ENCODE assay signal across 8 mouse cellular contexts in the genomic region with DNA sequence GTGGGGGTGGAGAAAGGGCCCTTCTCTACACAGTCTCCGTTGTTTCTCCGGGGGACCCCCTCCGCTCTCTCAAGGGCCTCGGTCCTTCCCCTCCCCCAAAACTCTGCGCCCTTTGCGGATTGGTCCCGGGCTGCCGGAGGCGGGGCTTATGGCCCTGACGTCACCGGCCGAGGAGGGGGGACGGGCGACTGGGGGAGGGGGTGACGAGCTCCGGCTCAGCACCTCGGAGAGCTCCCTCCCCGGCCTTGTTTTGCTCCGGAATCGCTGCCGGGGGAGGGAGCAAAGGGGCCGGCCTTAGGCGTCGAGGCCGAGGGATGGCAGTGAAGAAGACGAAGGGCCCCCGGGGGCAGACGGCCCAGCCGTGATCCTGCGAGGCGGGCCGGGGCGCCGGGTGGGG. TPM values are rescaled to one million over a fixed set of nuclear protein-coding genes. Genes with fewer than 3 reads are reported as not detected.
DNase-seq lines count a peak whose midpoint lies in the region; ATAC-seq and TF ChIP-seq lines count a peak whose summit lies in the region.

Gene Rundc3a (plus strand): TSS at position 166 of the 397 bp plus-strand sequence.

- peak within 1 kb of the TSS; percentile 65 to 90 for H3K4me3 ChIP-seq in ES-E14 (ENCODE audit: insufficient read depth in 1 of 2, low read depth in 1 of 2, low read length in 2 of 2, poor library complexity in 1 of 2, severe bottlenecking in 1 of 2)
- peak within 1 kb of the TSS; percentile 83 for H3K4me3 ChIP-seq in hindbrain, embryonic 13.5 days
- H3K4me3 ChIP-seq in lung, postnatal 0 days (ENCODE audit: low read depth, low read length), result peak within 1 kb of the TSS; percentile 24

- WGBS in hindbrain, embryonic 13.5 days, result under 1% methylated on average over 34 of the region's 34 CpGs
- whole genome bisulfite sequencing in lung, postnatal 0 days, result 1% methylated on average over 25 of the region's 34 CpGs

- H3K36me3 ChIP-seq in ES-E14 (ENCODE audit: control insufficient read depth, insufficient read depth, low read length, poor library complexity, severe bottlenecking), result no peaks in the 10 kb centered on the region
- peaks cover 4% of the 10 kb centered on the region for H3K36me3 ChIP-seq in hindbrain, embryonic 13.5 days
- no peaks in the 10 kb centered on the region for H3K36me3 ChIP-seq in lung, postnatal 0 days (ENCODE audit: insufficient read depth, low read length)

- peaks cover 7 to 29% of the 10 kb centered on the region in 2 experiments for H3K4me1 ChIP-seq in ES-E14 (ENCODE audit: control insufficient read depth in 2 of 2, insufficient read depth in 2 of 2, low read length in 2 of 2, poor library complexity in 1 of 2)
- peaks cover 52% of the 10 kb centered on the region for H3K4me1 ChIP-seq in hindbrain, embryonic 13.5 days (replicated peaks)
- peaks cover 6% of the 10 kb centered on the region; the same call in 1 of the 2 replicates for H3K4me1 ChIP-seq in lung, postnatal 0 days (ENCODE audit: insufficient read depth, low read depth, low read length)

- H3K9me3 ChIP-seq in ES-E14 (ENCODE audit: control insufficient read depth, insufficient read depth, low read depth, low read length), result no peaks in the 10 kb centered on the region
- no peaks in the 10 kb centered on the region for H3K9me3 ChIP-seq in hindbrain, embryonic 13.5 days
- no peaks in the 10 kb centered on the region for H3K9me3 ChIP-seq in lung, postnatal 0 days (ENCODE audit: low read length)

- in situ Hi-C loops in ES-E14 (cut with MboI; ENCODE audit: low sequenced_read_pairs in 2 of 2, unreplicated experiment in 2 of 2), result no loop called here

- H3K27me3 ChIP-seq in hindbrain, embryonic 13.5 days, result peaks cover 4% of the 10 kb centered on the region; the same call in 1 of the 2 replicates
- 0 out of 2 replicates have a peak, but pooled peaks cover 5% of the 10 kb centered on the region for H3K27me3 ChIP-seq in lung, postnatal 0 days (replicated peaks; ENCODE audit: insufficient read depth, low read length)

- peak within 1 kb of the TSS; percentile 46; the same call in 1 of the 2 replicates for H3K9ac ChIP-seq in ES-E14 (ENCODE audit: insufficient read depth, low read depth, low read length, poor library complexity, severe bottlenecking)
- peak within 1 kb of the TSS; percentile 94 for H3K9ac ChIP-seq in hindbrain, embryonic 13.5 days
- H3K9ac ChIP-seq in lung, postnatal 0 days (replicated peaks; ENCODE audit: low read depth), result no peak within 1 kb of the TSS

- TF ChIP-seq CTCF in lung, postnatal 0 days (IDR thresholded peaks at IDR 0.05), result no peak

- peak; percentile 87 for ATAC-seq in hindbrain, embryonic 13.5 days (ENCODE audit: low FRiP score)
- peak; percentile 88 for ATAC-seq in lung, postnatal 0 days

- H3K27ac ChIP-seq in ES-E14 (ENCODE audit: insufficient read depth, low read depth, low read length, poor library complexity, severe bottlenecking), result no peak within 1 kb of the TSS
- H3K27ac ChIP-seq in hindbrain, embryonic 13.5 days, result peak within 1 kb of the TSS; percentile 98
- no peak within 1 kb of the TSS for H3K27ac ChIP-seq in lung, postnatal 0 days (ENCODE audit: low read length)

- no peak for TF ChIP-seq EP300 in lung, postnatal 0 days (IDR thresholded peaks at IDR 0.05)

- peak; percentile 91 for DNase-seq in ES-E14 (ENCODE audit: low read depth, low spot score)
- DNase-seq in cerebellum, adult 11 months, result peak; percentile 98
- DNase-seq in forelimb bud, embryonic 11.5 days (ENCODE audit: low read depth, low spot score), result peak; percentile 90
- peak; percentile 94 to 97 for DNase-seq in layer of hippocampus, postnatal 14 days (ENCODE audit: low spot score in 2 of 2)
- DNase-seq in lung, postnatal 0 days (ENCODE audit: low spot score), result peak; percentile 84
- peak; percentile 85 for DNase-seq in ovary, postnatal 36 days (ENCODE audit: low spot score)
- peak; percentile 89 for DNase-seq in thymus, postnatal 25 days

- peak within 1 kb of the TSS; percentile 97 for H3K4me2 ChIP-seq in hindbrain, embryonic 13.5 days
- H3K4me2 ChIP-seq in lung, postnatal 0 days (replicated peaks; ENCODE audit: low read depth, low read length), result peak within 1 kb of the TSS; percentile 67

TF ChIP-seq in ES-E14, 5 proteins besides CTCF, POLR2A, EP300 and RAD21:
- TF ChIP-seq HCFC1 (IDR thresholded peaks at IDR 0.05; ENCODE audit: borderline replicate concordance, insufficient read depth, low read length), result no peak
- no peak for TF ChIP-seq ZC3H11A (IDR thresholded peaks at IDR 0.05; ENCODE audit: borderline replicate concordance, low read depth, low read length)
- peak; percentile 53; the same call in 1 of the 2 replicates for TF ChIP-seq CHD2 (IDR thresholded peaks at IDR 0.05; ENCODE audit: low read depth, low read length)
TF ChIP-seq in ES-E14: peak in this region for 1.

RNA-seq across cellular contexts. Expression of gene Rundc3a, which starts in this region (rescaled TPM):
- 6.7 and 15.9 TPM in 2 replicates for total RNA-seq in ES-E14 (2012; rRNA removed)
- polyA plus RNA-seq in hindbrain, embryonic 13.5 days (2015; fragmentation: Nextera tagmentation; extraction: Ambion mirVana), result 135 and 144 TPM in 2 replicates
- total RNA-seq in layer of hippocampus, postnatal 14 days (2021), result 100 to 1,000 TPM; 413 to 422 TPM
- polyA plus RNA-seq in lung, postnatal 0 days (2015; fragmentation: Nextera tagmentation; extraction: Ambion mirVana), result 1.7 and 1.9 TPM in 2 replicates

Comparison
In these comparisons a context has a peak if more than half of its experiments do, and no peak if none do; other contexts are left out.
1. RNA of gene Rundc3a (total RNA-seq): 413 to 422 TPM in layer of hippocampus, postnatal 14 days; 6.7 to 15.9 TPM in ES-E14; every median in the first group is over 10 times any median in the second.
2. RNA of gene Rundc3a (polyA plus RNA-seq): 135 to 144 TPM in hindbrain, embryonic 13.5 days; 1.7 to 1.9 TPM in lung, postnatal 0 days; every median in the first group is over 10 times any median in the second.
3. H3K4me3 ChIP-seq: peak in every context shown above with its lines; median percentile 83 in hindbrain, embryonic 13.5 days; 78 in ES-E14; 24 in lung, postnatal 0 days.
4. Peak in every context shown above with its lines, with median percentiles within 50 percentile points of each other: DNase-seq.